Mouse (Mus musculus): ENCODE results near the gene Fam189b.
A peak's percentile ranks its signal among the peaks of the same experiment; 100 is the strongest.
"Not testable (repeated sequence)": the region's sequence is repeated elsewhere in the genome, so short reads cannot be mapped to it uniquely, and the experiment has no call there.

The Fam189b gene

GRCm38 (mm10) chr3:89206695-89207094, 23.8 kb downstream of the Fam189b start:
- no peak for DNase-seq

DNA sequence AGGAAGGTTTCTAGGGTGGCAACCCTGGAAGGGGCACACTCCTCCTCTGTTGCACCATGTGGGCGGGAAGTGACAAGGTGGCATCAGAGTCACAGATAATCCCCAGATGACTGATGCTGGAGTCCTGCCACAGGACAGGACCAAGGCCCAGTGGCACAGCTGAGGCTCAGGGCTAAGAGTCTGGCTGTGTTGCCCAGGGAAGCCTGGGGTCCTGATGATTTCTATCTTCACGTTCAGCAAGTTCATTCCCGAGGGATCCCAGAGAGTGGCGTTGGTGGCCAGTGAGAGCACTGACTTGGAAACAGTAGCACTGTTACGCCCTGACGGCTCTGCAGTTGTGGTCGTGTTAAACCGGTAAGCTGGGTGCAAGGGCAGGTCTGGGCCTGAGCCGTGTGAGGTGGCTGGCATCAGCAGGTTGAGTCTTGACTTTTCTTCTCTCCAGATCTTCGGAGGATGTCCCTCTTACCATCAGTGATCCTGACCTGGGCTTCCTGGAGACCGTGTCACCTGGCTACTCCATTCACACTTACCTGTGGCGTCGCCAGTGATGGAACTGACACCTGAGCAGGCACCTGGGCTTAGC, 25.2 kb downstream of the Fam189b start:
- DNase-seq = no peak

DNA sequence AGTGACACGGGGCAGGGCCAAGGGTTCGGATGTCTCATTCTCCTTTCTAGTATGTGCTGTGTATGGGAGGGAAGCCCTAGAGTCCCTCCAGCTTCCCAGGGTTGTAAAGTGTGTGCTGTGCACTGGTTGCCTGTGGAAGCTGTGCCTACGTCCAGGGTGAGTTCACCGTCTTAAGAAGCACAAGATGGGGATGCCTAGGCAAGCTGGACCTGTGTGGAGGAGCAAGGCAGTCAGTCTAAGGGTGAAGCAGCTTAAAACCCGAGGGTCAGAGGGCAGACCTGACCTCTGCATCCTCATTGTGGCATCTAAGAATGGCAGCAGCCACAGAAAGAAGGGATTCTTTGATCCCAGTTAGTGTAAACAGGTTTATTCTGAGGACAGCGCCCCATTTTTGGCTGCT, 25.8 kb downstream of the Fam189b start:
- no peak for DNase-seq

GRCm38 (mm10) chr3:89209731-89210130, 26.8 kb downstream of the Fam189b start:
- DNase-seq = no peak

DNA sequence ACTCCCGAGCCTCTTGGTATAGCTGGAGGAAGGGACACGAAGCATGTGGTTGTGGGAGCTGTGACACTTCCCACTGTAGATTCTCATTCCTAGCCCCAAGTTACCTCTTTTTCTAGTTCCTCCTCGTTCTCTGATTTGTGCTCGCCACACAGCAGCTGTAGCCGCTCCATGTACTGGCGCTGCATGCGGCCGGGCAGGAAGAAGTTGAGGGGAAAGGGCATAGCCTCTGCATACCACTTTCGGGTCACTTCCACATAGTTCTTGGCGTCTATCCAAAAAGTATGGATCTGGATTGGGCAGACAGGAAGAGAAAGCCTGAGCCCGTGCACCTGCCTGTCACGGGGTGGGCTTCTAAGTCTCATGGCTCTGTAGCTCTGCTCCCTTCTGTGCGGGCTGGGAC, 27.2 kb downstream of the Fam189b start:
- no peak for DNase-seq

DNA sequence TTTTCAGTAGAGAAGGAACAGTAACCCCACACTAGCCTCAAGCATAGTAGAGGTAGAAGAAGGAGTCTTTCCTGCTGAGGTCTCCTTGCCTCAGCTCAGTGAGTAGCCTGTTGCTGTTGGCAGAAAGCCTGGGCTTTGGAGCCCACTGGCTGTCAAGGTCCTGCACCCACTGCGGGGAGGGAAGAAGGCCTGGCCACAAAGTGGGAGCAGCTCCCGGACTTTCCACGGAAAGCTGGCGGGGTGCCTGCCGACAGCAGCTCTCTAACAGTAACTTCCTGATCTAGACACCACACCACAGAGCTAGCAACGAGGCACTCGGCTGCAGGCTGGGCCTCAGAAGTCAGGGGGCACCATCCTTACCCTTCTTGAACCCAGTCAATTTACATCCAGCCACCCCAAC, 27.8 kb downstream of the Fam189b start:
- DNase-seq = no peak

- peak; percentile 91 for DNase-seq
Observed at GRCm38 (mm10) chr3:89213803-89214530, 31.0 kb downstream of the Fam189b start.

DNA sequence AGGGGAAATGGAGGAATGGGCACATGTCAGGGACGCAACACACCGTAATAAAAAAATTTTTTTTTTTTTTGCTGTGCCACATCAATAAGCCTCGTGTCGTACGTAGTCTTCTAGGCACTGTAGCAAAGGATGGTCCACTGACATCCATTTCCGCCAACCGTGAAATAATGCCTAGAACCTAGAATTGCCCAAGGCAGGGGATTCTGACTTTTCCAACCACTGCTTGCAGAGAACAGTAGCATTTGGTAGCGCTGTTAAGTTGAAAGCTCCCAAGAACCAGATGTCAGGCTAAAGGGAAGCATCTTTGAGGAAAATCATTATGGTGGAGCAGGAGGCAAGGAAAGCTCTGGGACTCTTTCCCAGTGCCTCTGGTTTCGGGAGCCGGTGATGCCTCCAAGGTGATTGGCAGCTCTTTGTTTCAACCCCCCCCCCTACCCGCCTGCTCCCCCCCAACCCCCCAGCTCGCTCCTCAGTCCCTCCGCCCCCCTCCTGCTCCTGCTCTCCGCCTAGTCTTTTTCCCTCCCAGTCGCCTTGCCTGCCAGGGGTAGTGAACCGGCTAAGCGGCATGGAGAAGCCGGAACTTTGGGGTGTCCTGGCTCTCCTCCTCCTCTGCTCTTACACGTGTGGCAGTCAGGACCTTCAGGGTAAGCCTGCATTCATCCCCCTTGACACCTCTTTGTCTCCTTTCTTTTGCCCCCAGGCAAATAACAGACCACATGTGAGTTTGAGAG, 31.9 kb downstream of the Fam189b start, which contains the start of gene Thbs3:
Gene Thbs3 (plus strand): TSS at position 500 of the 731 bp plus-strand sequence.
- DNase-seq = no peak

- DNase-seq = peak; percentile 87
Observed at GRCm38 (mm10) chr3:89215853-89216252, 32.9 kb downstream of the Fam189b start.

DNA sequence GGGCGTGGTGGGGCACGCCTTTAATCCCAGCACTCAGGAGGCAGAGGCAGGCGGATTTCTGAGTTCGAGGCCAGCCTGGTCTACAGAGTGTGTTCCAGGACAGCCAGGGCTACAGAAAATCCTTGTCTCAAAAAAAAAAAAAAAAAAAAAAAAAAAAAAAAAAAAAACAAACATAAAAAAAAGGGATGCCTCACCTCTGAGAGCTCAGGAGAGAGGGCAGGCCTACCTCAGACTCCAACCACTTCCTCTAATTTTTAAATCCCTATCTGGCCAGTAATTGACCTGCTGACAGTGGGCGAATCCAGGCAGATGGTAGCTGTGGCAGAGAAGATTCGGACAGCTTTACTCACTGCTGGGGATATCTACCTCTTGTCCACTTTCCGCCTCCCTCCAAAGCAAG, 33.5 kb downstream of the Fam189b start:
- not testable (repeated sequence) for DNase-seq

DNA sequence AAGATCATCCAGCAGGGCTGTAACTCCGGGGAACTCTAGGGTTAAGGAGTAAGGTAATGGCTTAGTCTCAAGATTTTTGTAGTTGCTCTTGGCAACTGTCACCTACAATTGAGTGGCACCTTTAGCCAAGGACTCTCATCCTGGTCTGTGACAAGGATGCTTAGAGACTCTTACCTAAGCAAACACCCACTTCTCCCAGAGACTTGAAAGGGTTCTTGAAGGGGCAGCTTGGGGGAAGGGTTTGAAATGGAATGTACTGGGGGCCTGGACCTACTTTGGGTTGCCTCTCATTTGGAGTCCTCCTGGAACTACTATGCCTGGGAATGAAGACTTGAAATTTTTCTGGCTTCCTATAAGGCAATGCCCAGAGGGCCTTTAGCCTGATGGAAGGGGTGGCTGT, 35.3 kb downstream of the Fam189b start:
- DNase-seq = no peak

DNA sequence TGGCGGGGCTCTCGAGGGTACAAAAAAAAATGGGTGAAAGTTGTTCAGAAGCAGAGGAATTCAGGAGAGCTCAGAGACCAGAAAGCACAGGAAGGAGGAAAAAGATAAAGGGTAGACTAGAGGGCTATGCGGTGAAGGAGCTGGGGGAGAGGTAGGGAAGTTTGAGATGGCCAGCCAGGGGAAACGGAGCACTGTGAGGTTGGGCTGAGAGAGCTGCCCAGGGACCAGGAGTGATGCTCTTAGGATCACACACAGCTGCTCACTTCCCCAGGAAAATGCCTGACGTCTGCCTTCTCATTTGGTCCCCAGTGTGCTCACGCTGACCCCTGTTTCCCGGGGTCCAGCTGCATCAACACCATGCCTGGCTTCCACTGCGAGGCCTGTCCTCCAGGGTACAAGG, 36.6 kb downstream of the Fam189b start:
- no peak for DNase-seq

DNA sequence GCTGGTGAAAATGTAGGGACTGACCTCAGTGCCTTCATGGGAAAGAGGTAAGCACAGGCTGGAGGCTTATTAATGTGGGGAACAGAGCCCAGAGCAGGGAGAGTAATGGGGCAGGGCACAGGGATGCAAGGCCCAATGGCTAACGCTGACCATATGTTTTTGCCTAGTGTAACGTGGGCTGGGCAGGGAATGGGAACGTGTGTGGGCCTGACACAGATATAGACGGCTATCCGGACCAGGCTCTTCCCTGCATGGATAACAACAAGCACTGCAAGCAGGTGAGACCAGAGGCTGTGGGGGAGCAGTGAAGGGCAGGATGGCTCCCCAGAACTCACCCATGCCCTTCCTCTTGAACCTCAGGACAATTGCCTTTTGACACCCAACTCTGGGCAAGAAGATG, 38.2 kb downstream of the Fam189b start:
- no peak for DNase-seq

GRCm38 (mm10) chr3:89224796-89225195, 41.9 kb downstream of the Fam189b start:
- no peak for DNase-seq

- no peak for DNase-seq
Observed at GRCm38 (mm10) chr3:89225321-89225815, 42.4 kb downstream of the Fam189b start.

- peak; percentile 62 for DNase-seq
Observed at GRCm38 (mm10) chr3:89225918-89226317, 43.0 kb downstream of the Fam189b start.

DNA sequence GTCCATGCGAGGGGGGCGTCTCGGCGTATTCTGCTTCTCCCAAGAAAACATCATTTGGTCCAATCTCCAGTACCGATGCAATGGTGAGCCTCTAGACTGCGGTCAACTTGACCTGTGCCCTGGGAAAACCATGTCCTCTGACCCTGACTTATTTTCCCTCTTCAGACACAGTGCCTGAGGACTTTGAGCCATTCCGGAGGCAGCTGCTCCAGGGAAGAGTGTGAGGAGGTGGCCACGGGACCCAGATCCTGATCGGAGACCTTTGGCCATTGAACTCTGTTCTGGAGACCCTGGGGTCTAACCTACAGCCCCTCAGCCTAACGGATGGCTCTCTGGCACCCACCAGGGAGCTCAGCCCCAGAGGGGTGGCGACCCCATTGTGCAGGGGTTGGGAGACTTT, 43.4 kb downstream of the Fam189b start:
- no peak for DNase-seq

- no peak for DNase-seq
Observed at GRCm38 (mm10) chr3:89226900-89227299, 44.0 kb downstream of the Fam189b start, which contains the start of gene Mtx1. Gene Mtx1, minus strand, starts transcription at chr3:89227088.

- peak; percentile 94 for DNase-seq
Observed at GRCm38 (mm10) chr3:89227307-89228179, 44.6 kb downstream of the Fam189b start.

DNA sequence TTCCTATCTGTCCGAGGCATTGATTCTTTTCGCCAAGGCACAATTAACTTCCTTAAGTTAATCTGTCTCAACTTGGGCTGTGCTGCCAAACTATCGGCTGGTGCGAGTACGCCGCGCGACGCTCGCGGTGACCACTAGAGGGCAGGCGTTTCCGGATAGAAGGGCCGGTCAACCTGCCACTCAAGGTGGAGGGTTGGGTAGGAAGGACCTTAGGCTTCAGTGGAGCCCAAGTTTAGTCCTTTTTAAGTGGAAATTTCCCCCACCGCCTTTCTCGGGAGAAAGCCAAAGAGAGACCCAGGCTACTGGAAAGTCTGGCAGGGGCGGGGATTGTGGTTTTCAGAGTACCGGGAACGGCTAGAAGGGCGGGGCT, 45.2 kb downstream of the Fam189b start:
- DNase-seq = peak; percentile 70

DNA sequence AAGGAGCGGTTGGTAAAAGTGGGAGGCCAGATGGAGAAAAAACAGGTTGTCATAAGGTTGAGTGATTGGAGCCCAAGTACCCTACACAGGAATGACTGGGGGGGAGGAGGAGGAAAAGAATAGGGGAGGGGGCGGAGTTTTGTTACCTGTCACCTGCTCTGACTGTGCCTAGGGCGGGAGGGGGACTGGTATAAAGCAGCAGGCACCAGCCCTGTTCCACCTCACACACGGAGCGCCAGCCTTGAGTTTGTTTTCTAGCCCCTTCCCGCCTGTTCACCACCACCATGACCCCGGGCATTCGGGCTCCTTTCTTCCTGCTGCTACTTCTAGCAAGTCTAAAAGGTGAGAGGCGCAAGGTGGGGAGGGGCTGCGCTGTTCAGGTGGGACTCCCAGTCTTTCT, 45.9 kb downstream of the Fam189b start, which contains the start of gene Muc1:
Gene Muc1 (plus strand): TSS at position 222 of the 400 bp plus-strand sequence.
- no peak for DNase-seq

GRCm38 (mm10) chr3:89229276-89229675, 46.3 kb downstream of the Fam189b start:
- DNase-seq = no peak

DNA sequence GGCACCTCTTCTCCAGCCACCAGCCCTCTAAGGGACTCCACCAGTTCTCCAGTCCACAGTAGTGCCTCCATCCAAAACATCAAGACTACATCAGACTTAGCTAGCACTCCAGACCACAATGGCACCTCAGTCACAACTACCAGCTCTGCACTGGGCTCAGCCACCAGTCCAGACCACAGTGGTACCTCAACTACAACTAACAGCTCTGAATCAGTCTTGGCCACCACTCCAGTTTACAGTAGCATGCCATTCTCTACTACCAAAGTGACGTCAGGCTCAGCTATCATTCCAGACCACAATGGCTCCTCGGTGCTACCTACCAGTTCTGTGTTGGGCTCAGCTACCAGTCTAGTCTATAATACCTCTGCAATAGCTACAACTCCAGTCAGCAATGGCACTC, 47.6 kb downstream of the Fam189b start:
- DNase-seq = no peak

Measured in layer of hippocampus, adult 9-11 months (tissue).